Mouse (Mus musculus): Measurements from ENCODE around the gene Lrrtm4.

The Lrrtm4 gene

GRCm38 (mm10) chr6:80760641-80761204, 742.0 kb downstream of the Lrrtm4 start:
- no peak for DNase-seq

DNA sequence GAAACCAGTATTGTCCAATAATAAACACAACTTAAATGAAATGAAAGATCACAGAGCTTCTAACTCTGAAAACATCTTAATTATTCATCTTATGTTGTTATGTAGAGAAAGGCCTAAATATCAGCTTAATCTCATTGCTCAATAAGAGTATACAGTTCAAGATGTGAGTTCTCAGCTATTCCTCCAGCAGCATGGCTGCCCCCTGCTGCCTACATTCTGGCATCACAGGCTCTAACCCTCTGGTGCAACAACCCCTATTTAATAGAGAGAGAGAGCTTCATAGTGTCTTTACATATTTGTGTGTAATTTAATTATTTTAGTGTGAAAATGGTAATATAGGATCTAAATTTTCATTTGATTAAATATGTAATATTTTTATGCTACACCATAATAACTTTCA, 767.6 kb downstream of the Lrrtm4 start:
- no peak for DNase-seq

- DNase-seq: no peak
These were observed 805.1 kb downstream of the Lrrtm4 start for GRCm38 (mm10) chr6:80823753-80824152.

- no peak for DNase-seq
These were observed 821.1 kb downstream of the Lrrtm4 start for GRCm38 (mm10) chr6:80839784-80840183.

GRCm38 (mm10) chr6:80845294-80845693, 826.6 kb downstream of the Lrrtm4 start:
- DNase-seq: no peak

- no peak for DNase-seq
These were observed 838.4 kb downstream of the Lrrtm4 start for GRCm38 (mm10) chr6:80856910-80857543.

Data from thymus, postnatal 14 days (tissue).